Mouse (Mus musculus) brown adipose tissue, adult 24 weeks (tissue): ENCODE results near the gene Shmt1. TPM values are rescaled to one million over a fixed set of nuclear protein-coding genes. Genes with fewer than 3 reads are reported as not detected.

Experiments
- H3K27ac ChIP-seq: fragments of 200-500 bp; replicated peaks from 2 replicates; pipeline ENCODE4 v1.5.1; 2012; ENCODE audit warnings: low read depth, mild to moderate bottlenecking, low read length
- H3K4me1 ChIP-seq: fragments of 200-500 bp; 2 replicates; pipeline ENCODE4 v1.6.1; 2012; ENCODE audit warnings: low read length, mixed read lengths; ENCODE audit not compliant: control insufficient read depth, insufficient read depth, insufficient read length
- H3K4me3 ChIP-seq: fragments of 200-500 bp; 2 replicates; pipeline ENCODE4 v1.5.1; 2012; ENCODE audit warnings: low read depth, mild to moderate bottlenecking, low read length, moderate library complexity; ENCODE audit not compliant: insufficient read depth
- polyA plus RNA-seq: library from polyadenylated mRNA; stranded (reverse); fragments of >200 nt; gene quantifications from 2 replicates; pipeline ENCODE4 v1.2.4, GENCODE M21; 2012; ENCODE audit not compliant: missing spikeins, insufficient read depth, insufficient read length

The Shmt1 gene
- polyA plus RNA-seq, 1 experiment, result 28.1 TPM

GRCm38 (mm10) chr11:60810046-60810965, 1.2 kb downstream of the Shmt1 start:
- Histone ChIP-seq H3K27ac (no peak overlapping the region), H3K4me1 (peaks cover 3% of the 10 kb centered on the region), H3K4me3 (peak overlapping the region; percentile 57)

GRCm38 (mm10) chr11:60809546-60809945, 2.0 kb downstream of the Shmt1 start:
- H3K4me3 ChIP-seq, result no peak overlapping the region
- no peak overlapping the region for H3K27ac ChIP-seq
- peaks cover 3% of the 10 kb centered on the region for H3K4me1 ChIP-seq

GRCm38 (mm10) chr11:60808286-60809070, 3.0 kb downstream of the Shmt1 start:
- H3K27ac ChIP-seq, result 0 out of 2 replicates have a peak overlapping the region, but pooled peaks have one; percentile 32
- H3K4me3 ChIP-seq, result no peak overlapping the region
- H3K4me1 ChIP-seq, result peaks cover 3% of the 10 kb centered on the region

- Histone ChIP-seq H3K4me3 (no peak overlapping the region), H3K27ac (no peak overlapping the region), H3K4me1 (no peaks in the 10 kb centered on the region)
These were observed 10.6 kb downstream of the Shmt1 start for GRCm38 (mm10) chr11:60800892-60801291.

- no peak overlapping the region for H3K27ac ChIP-seq
- no peaks in the 10 kb centered on the region for H3K4me1 ChIP-seq
- H3K4me3 ChIP-seq, result no peak overlapping the region
These were observed 11.5 kb downstream of the Shmt1 start for GRCm38 (mm10) chr11:60799977-60800376.

GRCm38 (mm10) chr11:60796342-60796741, 15.2 kb downstream of the Shmt1 start:
- Histone ChIP-seq H3K4me3 (no peak overlapping the region), H3K4me1 (no peaks in the 10 kb centered on the region), H3K27ac (0 out of 2 replicates have a peak overlapping the region, but pooled peaks have one; percentile 32)

- H3K4me1 ChIP-seq, result no peaks in the 10 kb centered on the region
- no peak overlapping the region for H3K27ac ChIP-seq
These were observed 21.0 kb downstream of the Shmt1 start for GRCm38 (mm10) chr11:60790472-60790871.

GRCm38 (mm10) chr11:60787595-60787994, 23.9 kb downstream of the Shmt1 start:
- Histone ChIP-seq H3K4me1 (no peaks in the 10 kb centered on the region), H3K27ac (no peak overlapping the region), H3K4me3 (no peak overlapping the region)

More at GRCm38 (mm10) chr11:60790472-60790871, 21.0 kb downstream of the Shmt1 start:
- no peak overlapping the region for H3K4me3 ChIP-seq

- H3K4me3 ChIP-seq, result no peak overlapping the region
- no peak overlapping the region for H3K27ac ChIP-seq
- peaks cover 26% of the 10 kb centered on the region for H3K4me1 ChIP-seq
These were observed 27.2 kb downstream of the Shmt1 start for GRCm38 (mm10) chr11:60784179-60784922.

- peak overlapping the region; percentile 40 for H3K4me3 ChIP-seq
- H3K27ac ChIP-seq, result peak overlapping the region; percentile 19
- H3K4me1 ChIP-seq, result peaks cover 40% of the 10 kb centered on the region
These were observed 31.8 kb downstream of the Shmt1 start for GRCm38 (mm10) chr11:60779673-60780189.

- peak overlapping the region; percentile 85 for H3K4me3 ChIP-seq
- peak overlapping the region; percentile 97 for H3K27ac ChIP-seq
- H3K4me1 ChIP-seq, result peaks cover 40% of the 10 kb centered on the region
These were observed 33.6 kb downstream of the Shmt1 start for GRCm38 (mm10) chr11:60777801-60778370.

GRCm38 (mm10) chr11:60776829-60777740, 34.4 kb downstream of the Shmt1 start, which contains the start of the genes Top3a and Smcr8:
Gene Top3a (minus strand): TSS chr11:60777365.
Gene Smcr8 (plus strand): TSS chr11:60777524.
- peaks cover 40% of the 10 kb centered on the region for H3K4me1 ChIP-seq
- H3K4me3 ChIP-seq, result peak within 1 kb of the TSS; percentile 85
- H3K27ac ChIP-seq, result peak within 1 kb of the TSS; percentile 97

GRCm38 (mm10) chr11:60776107-60776828, 35.2 kb downstream of the Shmt1 start:
- Histone ChIP-seq H3K4me3 (peak overlapping the region; percentile 85), H3K27ac (peak overlapping the region; percentile 76), H3K4me1 (peaks cover 33% of the 10 kb centered on the region)
